Mouse (Mus musculus) G1E-ER4 (cell line): ENCODE results near the gene Gm47841. TPM values are rescaled to one million over a fixed set of nuclear protein-coding genes. Genes with fewer than 3 reads are reported as not detected.

ENCODE experiments used
- GATA1 ChIP-seq: IDR thresholded peaks from one replicate; pipeline ENCODE4 v1.8.0; 2012; ENCODE audit warnings: low read length, inconsistent platforms
- polyA plus RNA-seq: library from polyadenylated mRNA; stranded (reverse); fragments of >175 nt; gene quantifications from 2 replicates; pipeline ENCODE4 v1.2.3, GENCODE M21; 2012

The Gm47841 gene
- not detected in 2 replicates for polyA plus RNA-seq

GRCm38 (mm10) chr15:101047194-101047555 lies at the start of gene Gm47841:
Gm47841 (minus strand) TSS chr15:101047397.
- no peak for TF ChIP-seq GATA1

GRCm38 (mm10) chr15:101095392-101095791 lies 48.2 kb upstream of the Gm47841 start:
- TF ChIP-seq GATA1, result no peak

GRCm38 (mm10) chr15:101094979-101095378 lies 47.8 kb upstream of the Gm47841 start:
- TF ChIP-seq GATA1, result no peak

GRCm38 (mm10) chr15:101093988-101094387 lies 46.8 kb upstream of the Gm47841 start:
- TF ChIP-seq GATA1, result no peak

- TF ChIP-seq GATA1, result no peak
These were observed 45.8 kb upstream of the Gm47841 start for GRCm38 (mm10) chr15:101092829-101093648.

GRCm38 (mm10) chr15:101092121-101092828 lies 45.1 kb upstream of the Gm47841 start:
- no peak for TF ChIP-seq GATA1

GRCm38 (mm10) chr15:101091551-101091950 lies 44.4 kb upstream of the Gm47841 start:
- TF ChIP-seq GATA1, result no peak

GRCm38 (mm10) chr15:101088291-101088690 lies 41.1 kb upstream of the Gm47841 start:
- no peak for TF ChIP-seq GATA1

GRCm38 (mm10) chr15:101086956-101087355 lies 39.8 kb upstream of the Gm47841 start:
- no peak for TF ChIP-seq GATA1

GRCm38 (mm10) chr15:101086451-101086850 lies 39.3 kb upstream of the Gm47841 start:
- TF ChIP-seq GATA1, result no peak

GRCm38 (mm10) chr15:101084499-101084898 lies 37.3 kb upstream of the Gm47841 start:
- TF ChIP-seq GATA1, result no peak

- TF ChIP-seq GATA1, result no peak
These were observed 35.0 kb upstream of the Gm47841 start for GRCm38 (mm10) chr15:101082236-101082635.

- no peak for TF ChIP-seq GATA1
These were observed 33.9 kb upstream of the Gm47841 start for GRCm38 (mm10) chr15:101081035-101081548.

GRCm38 (mm10) chr15:101080031-101080520 lies 32.9 kb upstream of the Gm47841 start:
- no peak for TF ChIP-seq GATA1

GRCm38 (mm10) chr15:101078731-101079156 lies 31.5 kb upstream of the Gm47841 start:
- no peak for TF ChIP-seq GATA1
